Comparison of ENCODE assay signal across 30 mouse cellular contexts in the genomic region with DNA sequence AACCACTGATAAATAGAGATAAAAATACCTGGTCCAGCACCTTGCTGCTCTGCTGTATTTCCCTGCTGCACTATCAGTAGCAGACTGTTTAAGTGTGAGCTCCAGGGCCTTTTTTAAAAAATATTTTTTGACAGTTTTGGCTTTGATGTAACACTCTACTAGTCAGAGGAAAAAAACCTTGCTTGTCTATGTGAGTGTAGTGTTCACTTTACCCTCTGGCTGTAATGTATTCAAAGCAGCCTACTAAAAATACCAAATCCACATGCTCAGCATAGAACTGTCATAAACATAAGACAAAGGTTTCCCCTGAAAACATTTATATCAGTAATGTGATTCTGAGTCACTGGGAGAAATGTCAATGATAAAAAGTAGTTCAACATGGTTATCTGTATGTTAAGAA.
DNase-seq lines count a peak whose midpoint lies in the region; ATAC-seq and TF ChIP-seq lines count a peak whose summit lies in the region.
"Had no signal": no experiment of that assay in that cellular context is flagged by ENCODE, and none has a peak within 500 bp of the region (broad histone marks: within the 10 kb centered on the region; RNA-seq: fewer than 3 reads in every experiment).

No protein-coding gene starts in this region.

- no peaks in the 10 kb centered on the region for H3K4me1 ChIP-seq in forebrain, postnatal 0 days (ENCODE audit: insufficient read depth)
- no peaks in the 10 kb centered on the region for H3K4me1 ChIP-seq in forebrain, embryonic 16.5 days (replicated peaks; ENCODE audit: control insufficient read depth, insufficient read depth, low read length)
- H3K4me1 ChIP-seq in midbrain, embryonic 15.5 days: no peaks in the 10 kb centered on the region
- H3K4me1 ChIP-seq in midbrain, embryonic 11.5 days (ENCODE audit: control insufficient read depth, insufficient read depth, low read length): no peaks in the 10 kb centered on the region
- H3K4me1 ChIP-seq: embryonic facial prominence, embryonic 12.5 days; forebrain, embryonic 10.5 days; forebrain, embryonic 15.5 days; hindbrain, embryonic 12.5 days; neural tube, embryonic 15.5 days; stomach, embryonic 15.5 days had no signal

- no peaks in the 10 kb centered on the region for H3K9me3 ChIP-seq in forebrain, postnatal 0 days (ENCODE audit: low read length)
- H3K9me3 ChIP-seq in forebrain, embryonic 16.5 days (ENCODE audit: control insufficient read depth, low read length): no peaks in the 10 kb centered on the region
- no peaks in the 10 kb centered on the region for H3K9me3 ChIP-seq in midbrain, embryonic 15.5 days
- no peaks in the 10 kb centered on the region for H3K9me3 ChIP-seq in midbrain, embryonic 11.5 days (ENCODE audit: control insufficient read depth, low read length)
- H3K9me3 ChIP-seq: embryonic facial prominence, embryonic 12.5 days; forebrain, embryonic 10.5 days; forebrain, embryonic 15.5 days; heart, embryonic 15.5 days; hindbrain, embryonic 12.5 days; neural tube, embryonic 15.5 days; stomach, embryonic 15.5 days had no signal

- H3K36me3 ChIP-seq in forebrain, postnatal 0 days (ENCODE audit: insufficient read depth): no peaks in the 10 kb centered on the region
- no peaks in the 10 kb centered on the region for H3K36me3 ChIP-seq in forebrain, embryonic 16.5 days (ENCODE audit: control insufficient read depth, insufficient read depth)
- no peaks in the 10 kb centered on the region for H3K36me3 ChIP-seq in midbrain, embryonic 15.5 days (replicated peaks)
- H3K36me3 ChIP-seq in midbrain, embryonic 11.5 days (ENCODE audit: control insufficient read depth, insufficient read depth, low read length): no peaks in the 10 kb centered on the region
- H3K36me3 ChIP-seq: embryonic facial prominence, embryonic 12.5 days; forebrain, embryonic 10.5 days; forebrain, embryonic 15.5 days; heart, embryonic 15.5 days; hindbrain, embryonic 12.5 days; neural tube, embryonic 15.5 days; stomach, embryonic 15.5 days had no signal

- no peak overlapping the region for H3K4me3 ChIP-seq in forebrain, postnatal 0 days (ENCODE audit: low read depth, low read length)
- no peak overlapping the region for H3K4me3 ChIP-seq in forebrain, embryonic 16.5 days (replicated peaks; ENCODE audit: low read length)
- no peak overlapping the region for H3K4me3 ChIP-seq in midbrain, embryonic 15.5 days
- no peak overlapping the region for H3K4me3 ChIP-seq in midbrain, embryonic 11.5 days (ENCODE audit: low read depth, low read length)
- H3K4me3 ChIP-seq: embryonic facial prominence, embryonic 12.5 days; forebrain, embryonic 10.5 days; forebrain, embryonic 15.5 days; heart, embryonic 15.5 days; hindbrain, embryonic 12.5 days; neural tube, embryonic 15.5 days; stomach, embryonic 15.5 days had no signal

- no peak overlapping the region for H3K27ac ChIP-seq in forebrain, postnatal 0 days (ENCODE audit: low read depth, low read length)
- no peak overlapping the region for H3K27ac ChIP-seq in forebrain, embryonic 16.5 days (ENCODE audit: low read length)
- H3K27ac ChIP-seq in midbrain, embryonic 15.5 days: no peak overlapping the region
- H3K27ac ChIP-seq in midbrain, embryonic 11.5 days (ENCODE audit: low read depth, low read length): no peak overlapping the region
- H3K27ac ChIP-seq: embryonic facial prominence, embryonic 12.5 days; forebrain, embryonic 10.5 days; forebrain, embryonic 15.5 days; heart, embryonic 15.5 days; hindbrain, embryonic 12.5 days; liver, embryonic 14.5 days; macrophage; neural tube, embryonic 15.5 days; stomach, embryonic 15.5 days had no signal

- TF ChIP-seq CTCF in forebrain, postnatal 0 days (IDR thresholded peaks at IDR 0.05; ENCODE audit: low read depth): no peak

- ATAC-seq in forebrain, postnatal 0 days: peak; percentile 83
- ATAC-seq in forebrain, embryonic 16.5 days: no peak
- peak; percentile 67; the same call in 1 of the 2 replicates for ATAC-seq in midbrain, embryonic 15.5 days (replicated peaks)
- no peak for ATAC-seq in midbrain, embryonic 11.5 days (ENCODE audit: low FRiP score)
- ATAC-seq: forebrain, embryonic 15.5 days had no signal

- no peak overlapping the region for H3K4me2 ChIP-seq in forebrain, postnatal 0 days (ENCODE audit: low read depth)
- H3K4me2 ChIP-seq in forebrain, embryonic 16.5 days (ENCODE audit: low read length): no peak overlapping the region
- no peak overlapping the region for H3K4me2 ChIP-seq in midbrain, embryonic 15.5 days
- H3K4me2 ChIP-seq in midbrain, embryonic 11.5 days: no peak overlapping the region
- H3K4me2 ChIP-seq: embryonic facial prominence, embryonic 12.5 days; forebrain, embryonic 15.5 days; heart, embryonic 15.5 days; hindbrain, embryonic 12.5 days; neural tube, embryonic 15.5 days; stomach, embryonic 15.5 days had no signal

- no peak for DNase-seq in forebrain, postnatal 0 days
- no peak for DNase-seq in midbrain, embryonic 11.5 days (ENCODE audit: low spot score, missing footprints)
- peak; percentile 19 for DNase-seq in brain, adult 2 months (ENCODE audit: low read depth, low spot score)
- DNase-seq in layer of hippocampus, postnatal 36 days: no peak
- DNase-seq in left cerebral cortex, adult 18-20 months (ENCODE audit: low spot score in 2 of 2): no peak
- DNase-seq: adrenal gland, adult 8-10 months; cerebellum, adult 8-10 months; cerebellum, postnatal 25 days; gastrocnemius, postnatal 14 days; heart, postnatal 36 days; kidney, adult 18-20 months; kidney, postnatal 36 days; liver; lung, adult 2 months; lung, postnatal 10 days; retina, postnatal 1 day; right cerebral cortex, postnatal 14 days; thymus, adult 18-20 months; thymus, postnatal 25 days had no signal

- H3K9ac ChIP-seq in forebrain, postnatal 0 days: no peak overlapping the region
- H3K9ac ChIP-seq in forebrain, embryonic 16.5 days (replicated peaks; ENCODE audit: low read depth, low read length): no peak overlapping the region
- H3K9ac ChIP-seq in midbrain, embryonic 15.5 days: no peak overlapping the region
- H3K9ac ChIP-seq in midbrain, embryonic 11.5 days (ENCODE audit: low read length): no peak overlapping the region
- H3K9ac ChIP-seq: embryonic facial prominence, embryonic 12.5 days; forebrain, embryonic 15.5 days; heart, embryonic 15.5 days; hindbrain, embryonic 12.5 days; liver, embryonic 14.5 days; neural tube, embryonic 15.5 days; stomach, embryonic 15.5 days had no signal

- H3K27me3 ChIP-seq in forebrain, postnatal 0 days (ENCODE audit: insufficient read depth, low read length): no peaks in the 10 kb centered on the region
- no peaks in the 10 kb centered on the region for H3K27me3 ChIP-seq in forebrain, embryonic 16.5 days (replicated peaks; ENCODE audit: control insufficient read depth, insufficient read depth, low read length)
- H3K27me3 ChIP-seq in midbrain, embryonic 15.5 days (replicated peaks): no peaks in the 10 kb centered on the region
- H3K27me3 ChIP-seq in midbrain, embryonic 11.5 days (ENCODE audit: control insufficient read depth, insufficient read depth, low read length): no peaks in the 10 kb centered on the region
- H3K27me3 ChIP-seq: embryonic facial prominence, embryonic 12.5 days; forebrain, embryonic 15.5 days; heart, embryonic 15.5 days; hindbrain, embryonic 12.5 days; neural tube, embryonic 15.5 days; stomach, embryonic 15.5 days had no signal

Comparison
In these comparisons a context has a peak if more than half of its experiments do, and no peak if none do; other contexts are left out.
1. ATAC-seq: peak in forebrain, postnatal 0 days (single experiment) and midbrain, embryonic 15.5 days (single experiment); none in forebrain, embryonic 16.5 days (single experiment) and midbrain, embryonic 11.5 days (single experiment).